13 mouse cellular contexts compared by ENCODE assay signal in genomic region chr17:24583599-24584460, GRCm38 (mm10). TPM values are rescaled to one million over a fixed set of nuclear protein-coding genes. Genes with fewer than 3 reads are reported as not detected.
DNase-seq lines count a peak whose midpoint lies in the region; ATAC-seq and TF ChIP-seq lines count a peak whose summit lies in the region.
"Had no signal": no experiment of that assay in that cellular context is flagged by ENCODE, and none has a peak within 500 bp of the region (broad histone marks: within the 10 kb centered on the region; RNA-seq: fewer than 3 reads in every experiment).

No protein-coding gene starts in this region.

- TF ChIP-seq POLR2A in cortical plate, adult 2 months (IDR thresholded peaks at IDR 0.05; ENCODE audit: extremely low read depth, insufficient read depth, low read length) = no peak

- H3K4me1 ChIP-seq in heart, embryonic 11.5 days (ENCODE audit: control insufficient read depth, insufficient read depth, low read length) = no peaks in the 10 kb centered on the region
- no peaks in the 10 kb centered on the region for H3K4me1 ChIP-seq in lung, embryonic 16.5 days (replicated peaks; ENCODE audit: control insufficient read depth, insufficient read depth, low read length)
- H3K4me1 ChIP-seq in cortical plate, adult 2 months (ENCODE audit: control insufficient read depth, insufficient read depth, low read length) = peaks cover 2% of the 10 kb centered on the region; the same call in 1 of the 2 replicates

- no peak overlapping the region for H3K9ac ChIP-seq in heart, embryonic 11.5 days (ENCODE audit: low read depth, low read length)
- no peak overlapping the region for H3K9ac ChIP-seq in lung, embryonic 16.5 days (ENCODE audit: low read length)
- H3K9ac ChIP-seq: hindbrain, embryonic 14.5 days; liver, embryonic 14.5 days had no signal

- no peak for ATAC-seq in heart, embryonic 11.5 days (replicated peaks; ENCODE audit: insufficient number of reproducible peaks, low FRiP score, low TSS enrichment)
- ATAC-seq in lung, embryonic 16.5 days (ENCODE audit: low read depth) = peak; percentile 44
- peak; percentile 71 for ATAC-seq in megakaryocyte progenitor cell, adult 5-6 weeks (replicated peaks; ENCODE audit: poor library complexity)

- WGBS in heart, embryonic 11.5 days (ENCODE audit: insufficient replicate concordance) = 64% methylated on average over 5 of the region's 5 CpGs
- WGBS in lung, embryonic 16.5 days = 58% methylated on average over 5 of the region's 5 CpGs

- no peak for DNase-seq in heart, postnatal 36 days
- DNase-seq in lung, postnatal 4 days = no peak
- no peak for DNase-seq in retina, postnatal 1 day
- DNase-seq in urinary bladder, postnatal 14 days (ENCODE audit: low spot score) = no peak
- DNase-seq: cerebellum, postnatal 10 days; kidney, adult 8-10 months; thymus, adult 2 months had no signal

- TF ChIP-seq CTCF in cortical plate, adult 2 months (IDR thresholded peaks at IDR 0.05; ENCODE audit: extremely low read depth, insufficient read depth, low read length) = no peak

- H3K27me3 ChIP-seq in heart, embryonic 11.5 days (ENCODE audit: control insufficient read depth, insufficient read depth, low read length) = no peaks in the 10 kb centered on the region
- H3K27me3 ChIP-seq in lung, embryonic 16.5 days (ENCODE audit: control insufficient read depth, insufficient read depth, low read depth, low read length) = no peaks in the 10 kb centered on the region

- intact Hi-C loops in heart, postnatal 36 days (cut with DNase I) = no loop called here

- no peaks in the 10 kb centered on the region for H3K9me3 ChIP-seq in heart, embryonic 11.5 days (replicated peaks; ENCODE audit: control insufficient read depth, low read length)
- H3K9me3 ChIP-seq in lung, embryonic 16.5 days (ENCODE audit: control insufficient read depth, low read length) = no peaks in the 10 kb centered on the region

- no peak overlapping the region for H3K4me3 ChIP-seq in heart, embryonic 11.5 days (ENCODE audit: low read depth, low read length)
- H3K4me3 ChIP-seq in lung, embryonic 16.5 days (ENCODE audit: low read length) = no peak overlapping the region
- H3K4me3 ChIP-seq in cortical plate, adult 2 months (ENCODE audit: insufficient read depth, low read length) = no peak overlapping the region

- H3K27ac ChIP-seq in heart, embryonic 11.5 days (ENCODE audit: low read depth, low read length) = peak overlapping the region; percentile 77
- peak overlapping the region; percentile 60 for H3K27ac ChIP-seq in lung, embryonic 16.5 days (ENCODE audit: low read length)
- 0 out of 2 replicates have a peak overlapping the region, but pooled peaks have one; percentile 51 for H3K27ac ChIP-seq in cortical plate, adult 2 months (ENCODE audit: insufficient read depth, low read length)
- H3K27ac ChIP-seq: hindbrain, embryonic 14.5 days; liver, embryonic 14.5 days had no signal

- no peak overlapping the region; the same call in 1 of the 2 replicates for H3K4me2 ChIP-seq in heart, embryonic 11.5 days
- no peak overlapping the region for H3K4me2 ChIP-seq in lung, embryonic 16.5 days (ENCODE audit: low read depth, low read length)
- H3K4me2 ChIP-seq: hindbrain, embryonic 14.5 days had no signal

- H3K36me3 ChIP-seq in heart, embryonic 11.5 days (ENCODE audit: control insufficient read depth, insufficient read depth, low read length) = peaks cover 39% of the 10 kb centered on the region
- peaks cover 59% of the 10 kb centered on the region for H3K36me3 ChIP-seq in lung, embryonic 16.5 days (ENCODE audit: control insufficient read depth, insufficient read depth, low read length)

RNA-seq across cellular contexts. Expression of gene Pkd1, which starts 34.2 kb away (rescaled TPM):
- 8.9 and 9.2 TPM in 2 replicates for polyA plus RNA-seq in heart, embryonic 11.5 days (2014; fragmentation: Nextera tagmentation; extraction: Ambion mirVana)
- 10 to 100 TPM; 45.4 to 45.6 TPM for total RNA-seq in heart, postnatal 36 days (2021)
- polyA plus RNA-seq in lung, embryonic 16.5 days (2015; fragmentation: Nextera tagmentation; extraction: Ambion mirVana) = 21.6 and 23.6 TPM in 2 replicates
- polyA plus RNA-seq in cortical plate, adult 2 months (2012; rRNA removed) = 82.0 and 91.8 TPM in 2 replicates
- 7.4 and 10.6 TPM in 2 replicates for total RNA-seq in megakaryocyte progenitor cell, adult 5-6 weeks (2015)
- total RNA-seq in megakaryocyte progenitor cell, adult 5-6 weeks (2017) = 6.2 and 15.1 TPM in 2 replicates

RNA-seq across cellular contexts. Expression of gene Tsc2, which starts 48.6 kb away (rescaled TPM):
- 46.7 and 50.6 TPM in 2 replicates for polyA plus RNA-seq in heart, embryonic 11.5 days (2014; fragmentation: Nextera tagmentation; extraction: Ambion mirVana)
- 100 to 1,000 TPM; 106 to 112 TPM for total RNA-seq in heart, postnatal 36 days (2021)
- polyA plus RNA-seq in lung, embryonic 16.5 days (2015; fragmentation: Nextera tagmentation; extraction: Ambion mirVana) = 54.0 and 58.2 TPM in 2 replicates
- 163 and 192 TPM in 2 replicates for polyA plus RNA-seq in cortical plate, adult 2 months (2012; rRNA removed)
- 64.3 and 66.9 TPM in 2 replicates for total RNA-seq in megakaryocyte progenitor cell, adult 5-6 weeks (2015)
- total RNA-seq in megakaryocyte progenitor cell, adult 5-6 weeks (2017) = 52.1 and 54.1 TPM in 2 replicates

RNA-seq across cellular contexts. Expression of gene Nthl1, which starts 48.6 kb away (rescaled TPM):
- polyA plus RNA-seq in heart, embryonic 11.5 days (2014; fragmentation: Nextera tagmentation; extraction: Ambion mirVana) = 9.1 and 9.8 TPM in 2 replicates
- 1 to 10 TPM; 3.3 to 4.1 TPM for total RNA-seq in heart, postnatal 36 days (2021)
- 17.6 and 17.9 TPM in 2 replicates for polyA plus RNA-seq in lung, embryonic 16.5 days (2015; fragmentation: Nextera tagmentation; extraction: Ambion mirVana)
- 9.7 and 10.8 TPM in 2 replicates for polyA plus RNA-seq in cortical plate, adult 2 months (2012; rRNA removed)
- 5.7 and 6.7 TPM in 2 replicates for total RNA-seq in megakaryocyte progenitor cell, adult 5-6 weeks (2015)
- total RNA-seq in megakaryocyte progenitor cell, adult 5-6 weeks (2017) = 12.0 and 13.6 TPM in 2 replicates

RNA-seq across cellular contexts. Expression of gene Rab26, which starts 49.8 kb away (rescaled TPM):
- polyA plus RNA-seq in heart, embryonic 11.5 days (2014; fragmentation: Nextera tagmentation; extraction: Ambion mirVana) = 1.1 and 1.9 TPM in 2 replicates
- not detected for total RNA-seq in heart, postnatal 36 days (2021)
- 2.6 and 4.9 TPM in 2 replicates for polyA plus RNA-seq in lung, embryonic 16.5 days (2015; fragmentation: Nextera tagmentation; extraction: Ambion mirVana)
- 97.3 and 102 TPM in 2 replicates for polyA plus RNA-seq in cortical plate, adult 2 months (2012; rRNA removed)
- 0.12 and 0.17 TPM in 2 replicates for total RNA-seq in megakaryocyte progenitor cell, adult 5-6 weeks (2015)
- 0.14 and 0.71 TPM in 2 replicates for total RNA-seq in megakaryocyte progenitor cell, adult 5-6 weeks (2017)

RNA-seq across cellular contexts. Expression of gene Traf7, which starts 56.1 kb away (rescaled TPM):
- polyA plus RNA-seq in heart, embryonic 11.5 days (2014; fragmentation: Nextera tagmentation; extraction: Ambion mirVana) = 72.3 and 80.1 TPM in 2 replicates
- 10 to 100 TPM; 45.7 to 51.6 TPM for total RNA-seq in heart, postnatal 36 days (2021)
- polyA plus RNA-seq in lung, embryonic 16.5 days (2015; fragmentation: Nextera tagmentation; extraction: Ambion mirVana) = 90.9 and 93.5 TPM in 2 replicates
- polyA plus RNA-seq in cortical plate, adult 2 months (2012; rRNA removed) = 176 and 187 TPM in 2 replicates
- total RNA-seq in megakaryocyte progenitor cell, adult 5-6 weeks (2015) = 50.9 and 54.7 TPM in 2 replicates
- 91.7 and 98.9 TPM in 2 replicates for total RNA-seq in megakaryocyte progenitor cell, adult 5-6 weeks (2017)
